Mouse (Mus musculus) liver (tissue): ENCODE measurements around the gene Tiam2.

Source experiments
- DNase-seq: peaks from one replicate; pipeline ENCODE4 v3.0.0-alpha.2; 2020; ENCODE audit warnings: mixed read lengths

Gene Tiam2

GRCm38 (mm10) chr17:3326148-3326902, at the start of gene Tiam2:
TSS of gene Tiam2 (plus strand) at chr17:3326573.
- peak; percentile 75 for DNase-seq

DNA sequence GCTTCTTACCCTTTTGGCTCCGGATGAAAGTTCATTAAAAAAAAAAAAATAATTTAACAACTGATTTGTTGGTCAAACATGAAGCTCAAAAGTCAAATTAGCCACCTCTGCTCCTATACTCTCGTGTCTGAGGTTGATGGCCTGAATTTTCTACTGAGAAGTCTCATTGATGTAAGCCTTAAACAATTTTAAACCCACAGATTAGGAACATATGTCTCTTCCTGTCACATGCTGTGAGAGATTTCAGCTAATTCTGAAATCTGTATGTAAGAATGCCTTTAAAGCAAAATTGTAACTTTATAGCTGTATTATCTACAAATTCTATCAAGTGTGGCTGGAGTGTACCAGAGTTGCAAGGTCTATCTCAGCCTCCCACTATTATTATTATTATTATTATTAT, 46.1 kb upstream of the Tiam2 start:
- no peak for DNase-seq

DNA sequence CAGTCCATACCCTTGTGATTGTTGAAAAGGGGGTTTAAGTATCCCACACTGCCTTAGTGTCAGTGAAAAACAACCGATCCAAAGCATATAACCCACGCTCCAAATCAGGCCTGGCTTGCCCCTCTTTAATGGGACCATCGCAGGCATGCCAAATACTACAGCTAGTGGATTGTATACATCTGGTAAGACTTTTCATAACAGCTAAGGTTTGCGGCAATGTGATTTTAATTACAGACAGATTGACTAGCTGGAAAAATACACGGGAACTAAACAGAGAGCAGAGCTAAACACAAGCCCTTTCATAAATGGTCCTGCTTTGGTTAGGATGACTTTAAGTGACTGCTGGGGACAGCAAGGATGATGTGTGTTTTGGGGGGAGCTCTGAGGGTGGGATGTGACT, 44.4 kb upstream of the Tiam2 start:
- DNase-seq, result no peak

GRCm38 (mm10) chr17:3285030-3285671, 41.2 kb upstream of the Tiam2 start:
- DNase-seq, result no peak

- no peak for DNase-seq
Observed at GRCm38 (mm10) chr17:3286123-3286825, 40.1 kb upstream of the Tiam2 start.

GRCm38 (mm10) chr17:3288341-3288740, 38.0 kb upstream of the Tiam2 start:
- DNase-seq, result peak; percentile 66

GRCm38 (mm10) chr17:3295097-3295496, 31.3 kb upstream of the Tiam2 start:
- DNase-seq, result no peak

DNA sequence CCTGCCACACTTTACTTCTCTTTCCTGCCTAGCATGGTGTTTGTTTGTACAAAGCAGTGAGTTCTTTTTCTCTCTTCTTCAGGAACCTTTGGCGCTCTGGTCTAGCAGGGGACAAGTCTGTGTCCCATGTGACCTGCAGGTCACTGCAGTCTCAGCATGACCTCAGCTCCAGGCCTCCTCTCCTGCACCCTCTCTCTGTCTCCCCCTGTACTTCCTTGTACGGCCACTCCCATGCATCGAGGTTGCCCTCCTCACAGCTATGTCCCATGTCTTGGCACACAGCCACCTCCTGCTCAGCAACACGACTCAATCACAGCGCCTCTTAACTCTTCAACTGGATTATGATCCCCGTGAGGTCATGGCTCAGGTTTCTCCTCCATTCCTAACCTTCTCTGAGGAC, 26.9 kb upstream of the Tiam2 start:
- no peak for DNase-seq

DNA sequence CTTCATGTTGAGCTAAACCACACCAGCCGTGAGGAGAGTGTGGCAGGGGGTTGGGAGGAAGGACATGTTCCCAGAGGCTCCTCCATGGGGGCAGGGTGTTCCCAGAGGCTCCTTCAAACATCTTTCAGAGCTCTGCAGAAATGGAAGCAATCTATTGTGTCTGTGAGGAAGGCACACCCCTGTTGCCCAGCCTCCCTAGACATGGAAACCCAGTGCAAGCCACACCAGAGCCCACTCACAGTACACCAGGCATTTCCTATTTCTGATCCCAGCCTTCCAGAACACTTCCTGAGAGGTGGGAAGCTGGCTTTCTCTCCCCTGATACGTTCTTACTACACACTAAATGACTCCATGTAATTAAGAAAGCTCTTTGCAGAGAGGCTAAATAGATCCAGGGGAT, 20.4 kb upstream of the Tiam2 start:
- no peak for DNase-seq

DNA sequence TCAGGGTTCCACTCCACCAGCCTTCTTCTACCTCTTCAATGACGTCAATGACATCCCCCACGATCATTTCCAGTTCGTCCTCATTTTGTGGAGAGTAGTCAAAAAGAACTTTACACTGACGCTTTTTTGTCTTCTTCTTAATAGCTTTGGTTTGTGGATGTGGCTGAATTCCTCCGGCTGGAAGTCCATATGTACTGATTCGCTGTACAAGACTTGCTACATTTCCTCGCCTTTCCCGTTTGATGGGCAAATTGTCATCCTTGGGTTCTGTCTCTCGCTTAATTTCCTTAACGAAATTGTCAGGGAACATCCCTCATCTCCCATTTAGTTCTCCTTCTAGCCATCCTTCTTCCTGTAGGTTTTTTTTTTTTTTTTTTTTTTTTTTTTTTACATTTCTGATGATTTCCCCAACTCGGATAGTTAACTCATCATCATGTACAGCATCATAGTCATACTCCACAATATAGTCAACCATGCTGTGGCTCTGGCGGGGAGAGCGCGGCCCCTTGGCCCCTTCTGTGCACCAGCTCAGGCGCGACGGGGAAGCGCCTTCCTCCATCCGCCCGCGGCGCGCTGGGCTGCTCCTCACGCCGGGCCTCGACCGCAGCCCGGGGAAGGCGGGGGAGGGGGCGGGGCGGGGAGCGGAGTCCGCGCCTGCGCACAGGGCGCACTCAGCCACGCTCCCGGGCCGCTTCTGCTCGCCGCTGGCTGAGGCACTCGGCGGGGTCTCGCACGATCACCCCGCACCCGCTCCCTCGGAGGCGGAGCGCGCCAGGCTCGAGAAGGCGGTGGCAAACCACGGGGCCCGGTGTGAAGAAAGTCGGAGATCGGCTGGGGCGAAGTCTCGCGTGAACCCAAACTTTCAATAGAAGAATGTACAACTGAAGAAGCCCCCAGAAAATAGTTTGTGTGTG, 12.4 kb upstream of the Tiam2 start:
- peak; percentile 85 for DNase-seq

DNA sequence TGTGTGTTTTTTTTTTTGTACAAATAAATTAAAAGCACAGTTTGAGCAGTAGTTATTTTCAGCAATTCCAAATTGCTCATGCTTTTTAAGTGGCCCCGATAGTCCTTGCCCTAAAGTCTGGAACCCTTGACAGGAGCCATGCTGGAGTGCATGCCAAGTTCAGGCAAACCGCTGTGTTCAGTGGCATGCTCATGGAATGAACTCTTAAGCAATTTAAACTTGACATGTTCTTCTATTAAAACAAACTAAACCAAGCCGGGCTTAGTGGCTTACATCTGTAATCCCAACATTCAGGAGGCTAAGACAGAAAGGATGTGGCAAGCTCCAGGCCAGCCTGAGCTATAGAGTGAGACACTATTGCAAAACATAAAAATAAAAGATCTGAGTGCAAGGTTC, 11.8 kb upstream of the Tiam2 start:
- no peak for DNase-seq

- DNase-seq, result no peak
Observed at GRCm38 (mm10) chr17:3315581-3315980, 10.8 kb upstream of the Tiam2 start.

- no peak for DNase-seq
Observed at GRCm38 (mm10) chr17:3326903-3327279, 518 bp downstream of the Tiam2 start.

- no peak for DNase-seq
Observed at GRCm38 (mm10) chr17:3327335-3327734, 962 bp downstream of the Tiam2 start.

GRCm38 (mm10) chr17:3328820-3329219, 2.4 kb downstream of the Tiam2 start:
- no peak for DNase-seq

- no peak for DNase-seq
Observed at GRCm38 (mm10) chr17:3329429-3329828, 3.1 kb downstream of the Tiam2 start.

DNA sequence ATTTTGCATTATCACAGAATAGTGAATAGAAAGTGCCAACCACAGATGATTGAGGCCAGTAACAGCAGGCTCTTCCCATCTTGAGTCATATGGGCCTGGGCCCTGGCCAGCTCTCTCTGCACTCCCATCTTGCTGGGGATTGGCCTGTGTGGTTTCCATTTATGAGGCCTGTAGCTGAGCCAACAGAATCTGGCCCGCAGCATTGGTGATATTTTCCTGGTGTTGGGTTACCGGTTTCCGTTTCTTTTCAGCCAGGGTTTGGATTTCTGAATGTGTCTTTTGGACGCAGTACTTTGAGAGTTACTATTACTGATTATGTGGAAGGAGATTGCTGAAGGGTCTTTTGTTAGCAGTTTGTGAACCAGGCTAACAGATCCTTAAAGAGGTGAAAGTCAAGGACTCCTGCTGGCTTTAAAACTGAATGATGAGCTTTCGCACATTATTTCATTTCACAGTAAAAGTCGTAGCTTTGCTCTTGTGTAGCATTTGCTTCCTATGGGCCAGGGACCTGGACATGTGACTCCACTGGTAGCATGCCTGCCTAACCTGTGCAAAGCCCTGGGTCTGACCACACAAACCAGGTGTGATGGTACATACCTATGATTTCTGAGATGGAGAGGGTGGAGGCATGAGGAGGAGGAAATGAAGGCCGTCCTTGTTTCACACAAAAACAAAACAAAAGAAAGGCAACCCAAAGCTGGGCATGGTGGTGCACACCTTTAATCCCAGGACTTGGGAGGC, 5.5 kb downstream of the Tiam2 start:
- no peak for DNase-seq

DNA sequence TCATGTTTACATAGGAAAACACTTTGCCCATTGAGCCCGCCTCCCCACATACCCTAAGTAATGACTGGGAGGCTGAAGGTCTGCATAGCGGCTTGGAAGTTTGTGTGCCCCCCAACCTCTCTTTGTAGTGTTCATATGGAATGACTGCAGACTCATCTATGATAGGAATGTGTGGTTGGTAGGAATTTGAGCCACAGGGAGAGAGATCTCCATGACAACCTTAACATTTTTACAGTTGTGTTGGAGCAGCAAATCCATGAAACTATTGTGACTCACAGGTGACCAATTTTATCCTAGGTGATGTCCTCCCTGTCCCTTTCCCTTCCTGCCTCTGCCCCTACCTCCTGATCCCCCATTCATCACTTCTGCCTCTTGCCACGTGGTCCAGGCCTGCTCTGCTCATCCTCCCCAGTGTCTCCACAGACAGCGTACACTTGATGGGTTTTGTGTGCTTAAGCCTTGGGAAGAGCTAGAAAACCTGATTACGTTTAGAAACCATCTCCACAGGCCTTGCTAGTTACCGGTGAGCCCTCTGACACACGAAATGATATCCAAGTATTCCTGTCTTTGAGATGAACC, 9.9 kb downstream of the Tiam2 start:
- no peak for DNase-seq

GRCm38 (mm10) chr17:3336887-3337524, 10.6 kb downstream of the Tiam2 start:
- DNase-seq, result no peak

GRCm38 (mm10) chr17:3337525-3337888, 11.1 kb downstream of the Tiam2 start:
- no peak for DNase-seq

DNA sequence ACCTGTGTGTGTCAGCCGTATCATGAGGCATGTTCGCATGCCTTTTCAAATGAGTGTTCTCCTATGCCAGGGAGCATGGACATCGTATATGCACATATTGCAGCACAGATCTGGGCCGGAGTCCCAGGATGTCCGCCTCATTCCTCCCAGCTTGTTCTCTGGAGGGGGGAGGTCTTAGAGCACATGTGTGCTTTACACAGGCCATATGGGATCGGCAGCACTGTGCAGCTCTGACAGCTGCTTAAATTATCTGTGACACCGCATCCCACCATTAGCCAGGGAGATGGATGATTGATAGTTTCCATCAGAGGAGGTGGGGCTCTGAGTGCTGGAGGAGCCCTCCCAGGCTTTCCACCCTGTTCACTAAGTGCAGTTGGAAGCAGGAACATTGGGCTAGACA, 12.4 kb downstream of the Tiam2 start:
- no peak for DNase-seq
